Mouse (Mus musculus): ENCODE measurements around the gene Slc22a3. TPM values are rescaled to one million over a fixed set of nuclear protein-coding genes. Genes with fewer than 3 reads are reported as not detected.

Gene Slc22a3
- total and polyA plus RNA-seq, 3 experiments = 31.5 to 87.7 TPM; not detected in 1

- no peaks in the 10 kb centered on the region for H3K4me1 ChIP-seq (ENCODE audit: control insufficient read depth in 1 of 2, insufficient read depth in 2 of 2, low read length in 2 of 2)
- no peak overlapping the region for H3K27ac ChIP-seq (ENCODE audit: control insufficient read depth, low read depth, low read length)
- H3K36me3 ChIP-seq (ENCODE audit: control insufficient read depth in 1 of 2, insufficient read depth in 2 of 2, low read length in 2 of 2) = no peaks in the 10 kb centered on the region
- H3K4me3 ChIP-seq (ENCODE audit: control insufficient read depth in 1 of 2, insufficient read depth in 1 of 2, low read depth in 2 of 2, low read length in 2 of 2) = no peak overlapping the region
- DNase-seq (ENCODE audit: low read depth, low spot score) = no peak
- TF ChIP-seq KAT2A (conservative IDR thresholded peaks at IDR 0.05; ENCODE audit: low read depth, low read length) (no peak), NELFE (IDR thresholded peaks at IDR 0.05; ENCODE audit: low read depth, low read length) (no peak), NRF1 (IDR thresholded peaks at IDR 0.05; ENCODE audit: insufficient read depth, low read depth, low read length, poor library complexity, severe bottlenecking) (no peak), UBTF (IDR thresholded peaks at IDR 0.05; ENCODE audit: borderline replicate concordance, insufficient read depth, low read depth, low read length) (no peak), USF1 (IDR thresholded peaks at IDR 0.05; ENCODE audit: low read depth, low read length) (no peak), CHD2 (IDR thresholded peaks at IDR 0.05; ENCODE audit: low read length) (no peak), GABPA (IDR thresholded peaks at IDR 0.05; ENCODE audit: low read depth, low read length) (no peak), CTCF (IDR thresholded peaks at IDR 0.05 in 2 of 3, conservative IDR thresholded peaks at IDR 0.05 in 1 of 3; ENCODE audit: control insufficient read depth in 1 of 3, insufficient read depth in 1 of 3, low read depth in 2 of 3, low read length in 3 of 3, poor library complexity in 1 of 3, severe bottlenecking in 1 of 3) (no peak; a peak in 1 of 6 replicates), ZC3H11A (IDR thresholded peaks at IDR 0.05; ENCODE audit: low read depth, low read length) (no peak)
- H3K27me3 ChIP-seq (ENCODE audit: control insufficient read depth in 1 of 2, insufficient read depth in 2 of 2, low read length in 2 of 2) = no peaks in the 10 kb centered on the region
- no peaks in the 10 kb centered on the region for H3K9me3 ChIP-seq (replicated peaks; ENCODE audit: insufficient read depth, low read length)
- no peak overlapping the region for H3K9ac ChIP-seq (ENCODE audit: control insufficient read depth, low read depth, low read length, poor library complexity, severe bottlenecking)
- H3K79me2 ChIP-seq (ENCODE audit: control insufficient read depth, insufficient read depth, low read length, poor library complexity) = no peaks in the 10 kb centered on the region
Observed at GRCm38 (mm10) chr17:12415741-12416140, 91.8 kb downstream of the Slc22a3 start.

GRCm38 (mm10) chr17:12415031-12415735, 92.3 kb downstream of the Slc22a3 start:
- Histone ChIP-seq H3K27ac (ENCODE audit: control insufficient read depth, low read depth, low read length) (no peak overlapping the region), H3K9ac (ENCODE audit: control insufficient read depth, low read depth, low read length, poor library complexity, severe bottlenecking) (no peak overlapping the region), H3K4me3 (ENCODE audit: control insufficient read depth in 1 of 2, insufficient read depth in 1 of 2, low read depth in 2 of 2, low read length in 2 of 2) (no peak overlapping the region), H3K9me3 (replicated peaks; ENCODE audit: insufficient read depth, low read length) (no peaks in the 10 kb centered on the region), H3K4me1 (ENCODE audit: control insufficient read depth in 1 of 2, insufficient read depth in 2 of 2, low read length in 2 of 2) (no peaks in the 10 kb centered on the region), H3K79me2 (ENCODE audit: control insufficient read depth, insufficient read depth, low read length, poor library complexity) (no peaks in the 10 kb centered on the region), H3K36me3 (ENCODE audit: control insufficient read depth in 1 of 2, insufficient read depth in 2 of 2, low read length in 2 of 2) (no peaks in the 10 kb centered on the region), H3K27me3 (ENCODE audit: control insufficient read depth in 1 of 2, insufficient read depth in 2 of 2, low read length in 2 of 2) (no peaks in the 10 kb centered on the region)
- no peak for TF ChIP-seq BHLHE40 (IDR thresholded peaks at IDR 0.05; ENCODE audit: borderline replicate concordance, low read depth, low read length)
- no peak for TF ChIP-seq POLR2AphosphoS2 (IDR thresholded peaks at IDR 0.05; ENCODE audit: low read length)
- no peak for TF ChIP-seq MAFK (IDR thresholded peaks at IDR 0.05; ENCODE audit: borderline replicate concordance, low read depth, low read length)
- TF ChIP-seq SIN3A (IDR thresholded peaks at IDR 0.05; ENCODE audit: low read length) = no peak
- TF ChIP-seq USF1 (IDR thresholded peaks at IDR 0.05; ENCODE audit: low read depth, low read length) = no peak
- no peak for DNase-seq (ENCODE audit: low read depth, low spot score)

- Histone ChIP-seq H3K9me3 (replicated peaks; ENCODE audit: insufficient read depth, low read length) (no peaks in the 10 kb centered on the region), H3K27me3 (ENCODE audit: control insufficient read depth in 1 of 2, insufficient read depth in 2 of 2, low read length in 2 of 2) (no peaks in the 10 kb centered on the region), H3K9ac (ENCODE audit: control insufficient read depth, low read depth, low read length, poor library complexity, severe bottlenecking) (no peak overlapping the region), H3K79me2 (ENCODE audit: control insufficient read depth, insufficient read depth, low read length, poor library complexity) (no peaks in the 10 kb centered on the region), H3K4me1 (ENCODE audit: control insufficient read depth in 1 of 2, insufficient read depth in 2 of 2, low read length in 2 of 2) (no peaks in the 10 kb centered on the region), H3K4me3 (ENCODE audit: control insufficient read depth in 1 of 2, insufficient read depth in 1 of 2, low read depth in 2 of 2, low read length in 2 of 2) (no peak overlapping the region), H3K36me3 (ENCODE audit: control insufficient read depth in 1 of 2, insufficient read depth in 2 of 2, low read length in 2 of 2) (no peaks in the 10 kb centered on the region), H3K27ac (ENCODE audit: control insufficient read depth, low read depth, low read length) (no peak overlapping the region)
- DNase-seq (ENCODE audit: low read depth, low spot score) = no peak
- TF ChIP-seq ZMIZ1 (IDR thresholded peaks at IDR 0.05; ENCODE audit: low read depth, low read length) (no peak), RCOR1 (IDR thresholded peaks at IDR 0.05; ENCODE audit: low read depth, low read length) (no peak), POLR2AphosphoS2 (IDR thresholded peaks at IDR 0.05; ENCODE audit: low read length) (no peak), MEF2A (IDR thresholded peaks at IDR 0.05; ENCODE audit: extremely low read depth, insufficient replicate concordance, low read depth, low read length, poor library complexity, severe bottlenecking) (no peak), POLR2A (IDR thresholded peaks at IDR 0.05; ENCODE audit: control insufficient read depth in 1 of 2, insufficient read depth in 1 of 2, low read depth in 1 of 2, low read length in 2 of 2, poor library complexity in 1 of 2) (no peak), MYB (IDR thresholded peaks at IDR 0.05; ENCODE audit: low read depth, low read length) (no peak), EP300 (IDR thresholded peaks at IDR 0.05; ENCODE audit: low read depth in 1 of 2, low read length in 2 of 2) (no peak), ZC3H11A (IDR thresholded peaks at IDR 0.05; ENCODE audit: low read depth, low read length) (no peak), RAD21 (IDR thresholded peaks at IDR 0.05; ENCODE audit: low read depth, low read length) (no peak), CTCF (IDR thresholded peaks at IDR 0.05 in 2 of 3, conservative IDR thresholded peaks at IDR 0.05 in 1 of 3; ENCODE audit: control insufficient read depth in 1 of 3, insufficient read depth in 1 of 3, low read depth in 2 of 3, low read length in 3 of 3, poor library complexity in 1 of 3, severe bottlenecking in 1 of 3) (no peak)
Observed at GRCm38 (mm10) chr17:12412891-12413237, 94.6 kb downstream of the Slc22a3 start.
